Mouse (Mus musculus): Measurements from ENCODE around the gene Pkd2.
A peak's percentile ranks its signal among the peaks of the same experiment; 100 is the strongest.

Pkd2 gene

DNA sequence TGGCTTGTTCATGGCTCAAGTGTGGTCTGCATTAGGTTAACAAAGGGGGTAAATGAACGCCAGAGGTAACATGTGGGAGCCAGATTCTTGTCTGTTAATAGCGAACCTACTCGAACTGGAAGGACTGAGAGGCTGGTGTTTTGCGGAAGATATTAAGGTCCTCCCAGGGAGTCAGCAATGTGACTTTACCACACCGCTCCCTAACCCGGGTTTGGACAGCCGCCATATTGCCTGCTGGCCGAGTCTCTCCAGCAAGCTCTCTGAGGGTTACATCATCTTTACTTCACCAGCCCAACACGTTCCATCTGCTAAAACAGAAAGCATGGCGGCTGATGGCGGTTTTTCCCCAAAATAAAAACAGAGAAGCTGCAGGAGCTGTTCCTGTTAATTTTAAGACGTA is 6.5 kb downstream of the Pkd2 start:
- no peak for DNase-seq (ENCODE audit: low spot score)

DNA sequence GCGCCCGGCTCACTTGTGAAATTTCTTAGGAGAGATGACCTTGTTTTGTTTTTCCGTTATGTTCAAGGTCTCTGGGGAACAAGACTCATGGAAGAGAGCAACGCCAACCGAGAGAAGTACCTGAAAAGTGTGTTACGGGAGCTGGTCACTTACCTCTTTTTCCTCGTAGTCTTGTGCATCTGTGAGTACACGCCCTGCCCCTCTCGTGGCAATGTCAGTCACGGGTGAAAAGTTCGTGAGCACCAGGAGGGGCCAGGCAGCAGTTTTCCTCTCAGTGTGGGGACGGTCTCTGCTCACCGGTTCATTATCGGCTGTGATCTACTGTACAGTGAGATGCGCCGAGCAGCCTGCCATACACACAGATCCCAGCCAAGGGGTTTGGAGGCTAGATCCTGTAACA is 7.6 kb downstream of the Pkd2 start:
- DNase-seq (ENCODE audit: low spot score): no peak

DNA sequence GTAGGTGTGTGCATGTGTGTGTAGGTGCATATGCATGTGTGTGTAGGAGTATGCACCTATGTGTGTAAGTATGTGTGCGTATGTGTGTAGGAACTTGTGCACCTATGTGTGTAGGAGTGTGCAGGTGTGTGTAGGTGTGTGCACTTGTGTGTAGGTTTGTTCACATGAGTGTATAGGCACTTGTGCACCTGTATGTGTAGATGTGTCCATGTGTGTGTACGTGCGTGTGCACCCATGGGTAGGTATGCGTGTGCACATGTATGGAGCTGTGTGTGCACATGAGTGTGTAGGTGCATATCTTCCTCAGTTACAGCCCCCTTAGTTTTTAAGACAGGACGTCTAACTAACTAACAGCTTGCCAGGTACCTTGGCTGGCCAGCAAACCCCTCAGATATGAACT is 9.3 kb downstream of the Pkd2 start:
- DNase-seq (ENCODE audit: low spot score): no peak

DNA sequence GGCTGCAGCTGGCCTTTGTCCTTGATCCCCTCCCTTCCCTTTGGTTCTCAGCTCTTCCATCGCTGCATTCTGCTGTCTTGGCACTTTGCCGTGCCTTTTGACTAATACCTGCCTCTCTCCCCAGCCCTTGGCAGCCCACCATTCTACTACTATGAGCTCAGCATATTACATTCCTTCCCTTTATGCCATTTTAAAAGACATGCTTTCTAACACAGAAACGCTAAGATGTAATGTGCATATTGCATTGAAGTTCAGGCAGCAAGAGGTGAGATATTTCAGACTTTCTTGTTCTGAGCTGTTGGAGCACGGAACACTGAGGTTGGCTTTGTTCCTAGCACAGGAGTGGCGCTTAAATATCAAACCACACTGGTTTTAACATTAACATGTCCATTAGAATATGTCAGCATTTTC is 11.7 kb downstream of the Pkd2 start:
- DNase-seq (ENCODE audit: low spot score): no peak

DNA sequence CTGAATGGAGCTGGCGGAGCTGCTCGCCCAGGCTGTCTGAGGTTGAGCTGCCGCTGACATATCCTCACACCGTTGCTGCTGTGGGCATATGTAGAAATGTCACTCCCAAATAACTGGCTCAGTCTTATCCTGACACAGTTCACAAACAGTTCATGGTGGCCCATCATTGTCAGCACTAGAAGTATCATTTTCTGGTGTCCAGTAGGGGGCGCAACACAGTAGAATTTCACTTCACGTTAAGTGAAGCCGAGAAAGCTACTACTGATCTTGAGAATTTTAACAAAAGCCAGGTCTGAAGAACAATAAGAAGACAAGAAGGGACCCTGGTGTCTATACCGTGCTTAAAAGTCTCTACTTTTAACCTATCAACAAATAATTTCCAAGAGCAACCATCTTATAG is 13.1 kb downstream of the Pkd2 start:
- no peak for DNase-seq (ENCODE audit: low spot score)

DNA sequence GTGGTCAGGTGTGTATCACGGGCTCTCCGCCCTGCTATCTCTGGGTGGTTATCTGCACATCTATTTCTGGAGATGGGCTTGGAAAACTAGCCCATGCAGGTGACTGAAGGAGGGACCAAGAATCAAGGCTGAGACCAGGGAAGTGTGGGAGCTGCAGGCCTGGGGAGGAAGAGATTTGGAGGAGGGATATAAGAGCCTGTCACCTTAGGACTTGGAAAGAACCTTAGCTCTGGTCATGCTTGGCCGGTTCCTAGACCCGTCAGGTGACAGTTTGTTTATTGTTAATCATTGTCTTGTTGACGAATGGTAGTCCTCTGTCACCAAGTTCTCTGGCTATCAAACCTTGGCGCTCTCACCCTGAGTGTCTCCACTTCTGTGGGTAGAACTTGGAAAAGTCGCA is 21.1 kb downstream of the Pkd2 start:
- DNase-seq (ENCODE audit: low spot score): no peak

DNA sequence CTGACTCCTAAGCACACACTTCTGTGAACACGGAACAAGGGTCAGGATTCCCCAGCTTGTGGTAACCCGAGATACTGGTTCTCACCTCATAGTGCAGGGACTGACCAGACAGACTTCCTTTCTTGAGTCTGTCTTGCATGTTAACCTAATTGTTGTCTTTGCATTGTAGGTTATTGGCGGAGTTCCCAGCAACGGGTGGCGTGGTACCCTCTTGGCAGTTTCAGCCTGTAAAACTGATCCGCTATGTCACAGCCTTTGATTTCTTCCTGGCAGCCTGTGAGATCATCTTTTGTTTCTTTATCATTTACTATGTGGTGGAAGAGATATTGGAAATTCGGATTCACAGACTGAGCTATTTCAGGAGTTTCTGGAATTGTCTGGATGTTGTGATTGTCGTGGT is 23.6 kb downstream of the Pkd2 start:
- no peak for DNase-seq (ENCODE audit: low spot score)

DNA sequence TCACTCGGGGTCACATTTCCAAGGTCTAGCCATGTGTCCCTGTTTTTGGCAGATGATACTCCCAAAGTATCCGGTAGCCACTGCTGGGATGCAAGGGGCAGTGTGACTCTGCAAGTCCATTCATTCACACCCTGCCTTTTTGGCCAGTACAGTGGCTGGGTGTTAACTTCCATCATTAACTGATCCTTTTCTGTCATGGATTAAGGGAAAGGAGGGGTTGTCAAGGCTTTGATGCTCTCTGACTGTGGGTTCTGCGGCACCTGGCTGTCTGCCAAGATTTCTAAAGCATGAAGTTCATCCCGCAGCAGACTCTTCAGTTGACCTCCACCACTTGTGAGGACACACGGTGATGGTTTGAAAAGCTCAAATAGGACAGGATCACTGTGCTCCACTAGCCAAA is 32.3 kb downstream of the Pkd2 start:
- no peak for DNase-seq (ENCODE audit: low spot score)

DNA sequence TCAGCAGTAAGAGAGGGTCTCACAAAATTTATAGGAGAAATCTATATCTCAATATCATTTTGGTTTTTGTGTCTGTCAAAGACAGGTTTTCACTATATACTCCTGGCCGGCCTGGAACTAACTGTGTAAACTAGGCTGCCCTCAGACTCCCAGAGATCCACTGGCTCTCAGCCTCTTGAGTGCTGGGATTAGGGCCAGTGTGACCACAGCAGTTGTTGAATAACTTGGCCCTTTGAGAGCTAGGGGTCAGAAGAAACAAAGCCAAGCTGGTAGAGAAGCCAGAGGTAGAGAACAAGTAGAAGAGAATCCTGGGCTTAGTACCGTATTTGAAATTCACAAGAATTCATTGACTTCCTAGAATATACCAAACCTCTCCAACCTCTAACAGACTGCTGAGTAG is 45.6 kb downstream of the Pkd2 start:
- DNase-seq (ENCODE audit: low spot score): no peak

DNA sequence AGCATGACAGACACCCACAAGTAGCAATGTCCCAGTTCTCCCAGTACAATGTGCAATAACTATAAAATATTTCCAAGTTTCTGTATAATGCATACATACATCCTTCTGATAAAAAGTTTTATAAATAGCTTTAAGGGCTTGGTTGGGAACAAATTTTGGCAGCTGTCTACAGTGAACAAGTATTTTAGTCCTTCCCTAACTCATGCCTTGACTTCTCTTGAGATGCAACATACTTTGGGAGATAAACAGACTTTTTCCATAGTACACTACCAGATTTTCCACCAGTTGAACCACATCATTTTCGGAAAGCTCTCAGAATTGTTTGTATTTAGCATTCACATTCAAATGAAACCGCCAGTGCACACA is 48.6 kb downstream of the Pkd2 start:
- no peak for DNase-seq (ENCODE audit: low spot score)

DNA sequence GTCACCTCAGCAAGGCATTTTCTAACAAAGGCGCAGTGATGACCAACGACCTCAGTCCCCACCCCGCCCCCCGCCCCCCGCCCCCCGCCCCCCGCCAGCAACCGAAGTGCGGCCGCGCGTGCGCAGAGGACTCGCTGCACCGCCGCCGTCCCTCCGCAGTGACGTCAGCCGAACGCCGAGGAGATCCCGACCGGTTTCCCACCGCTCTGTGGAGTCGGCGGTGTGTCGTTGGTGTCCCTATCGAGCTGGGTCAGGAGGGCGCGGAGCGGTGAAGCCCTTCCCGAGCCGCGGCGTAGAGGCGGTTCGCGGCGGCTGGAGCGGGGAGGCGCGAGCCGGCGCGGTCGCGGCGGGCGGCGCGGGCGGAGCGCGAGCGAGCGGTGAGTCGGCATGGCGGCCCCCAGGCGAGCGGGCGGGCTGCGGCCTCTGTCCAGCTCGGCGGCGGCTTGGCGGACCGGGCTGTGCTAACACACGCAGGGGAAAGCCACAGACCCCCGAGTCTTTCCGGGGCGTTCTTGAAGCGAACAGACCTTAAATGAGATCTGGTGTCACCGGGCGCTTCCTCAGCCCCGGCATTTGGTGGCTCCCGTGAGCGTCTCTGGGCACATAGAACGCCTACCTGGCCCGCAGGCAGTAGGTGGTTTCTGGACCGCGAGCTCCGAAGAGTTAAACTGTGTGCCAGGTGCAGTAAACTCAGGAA is 49.1 kb downstream of the Pkd2 start, which contains the start of gene BC005561:
Gene BC005561, plus strand, starts transcription at position 158 of the 697 bp plus-strand sequence.
- DNase-seq (ENCODE audit: low spot score): peak; percentile 71

DNA sequence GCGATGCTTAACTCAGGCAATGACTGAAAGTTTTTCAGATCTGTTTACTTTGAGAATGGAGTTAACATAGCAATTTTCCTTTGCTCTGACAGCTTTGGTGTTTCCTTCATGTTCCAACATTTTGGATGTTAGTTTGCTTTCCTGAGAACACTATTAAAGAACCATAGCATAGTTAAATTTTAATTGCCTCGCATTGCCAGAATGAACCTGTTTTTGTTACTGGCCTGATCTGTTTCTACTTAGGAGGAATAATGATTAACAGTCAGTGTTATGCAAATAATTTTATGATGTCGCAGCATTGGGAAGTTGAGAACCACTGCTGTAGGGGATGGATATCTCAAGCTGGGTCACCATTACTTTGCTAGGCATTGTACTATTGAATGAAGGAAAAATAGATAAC is 52.0 kb downstream of the Pkd2 start:
- no peak for DNase-seq (ENCODE audit: low spot score)

DNA sequence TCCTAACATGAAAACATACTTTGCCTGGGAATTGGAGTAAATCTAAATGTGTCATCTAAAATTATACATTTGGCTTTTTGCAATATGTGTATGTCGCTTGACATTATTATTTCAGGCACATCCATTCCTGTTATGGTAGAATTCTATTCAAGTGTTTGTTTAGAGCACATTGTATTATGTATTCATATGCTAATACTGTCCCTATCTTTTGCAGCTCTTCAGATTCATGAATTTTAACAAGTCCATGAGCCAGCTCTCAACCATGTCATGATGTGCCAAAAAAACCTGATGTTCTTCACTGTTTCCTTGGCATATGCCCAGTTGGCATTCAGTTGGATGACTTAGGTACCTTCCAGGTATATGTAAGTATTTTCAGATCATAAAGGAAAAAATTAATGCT is 79.4 kb downstream of the Pkd2 start:
- DNase-seq (ENCODE audit: low spot score): no peak

DNA sequence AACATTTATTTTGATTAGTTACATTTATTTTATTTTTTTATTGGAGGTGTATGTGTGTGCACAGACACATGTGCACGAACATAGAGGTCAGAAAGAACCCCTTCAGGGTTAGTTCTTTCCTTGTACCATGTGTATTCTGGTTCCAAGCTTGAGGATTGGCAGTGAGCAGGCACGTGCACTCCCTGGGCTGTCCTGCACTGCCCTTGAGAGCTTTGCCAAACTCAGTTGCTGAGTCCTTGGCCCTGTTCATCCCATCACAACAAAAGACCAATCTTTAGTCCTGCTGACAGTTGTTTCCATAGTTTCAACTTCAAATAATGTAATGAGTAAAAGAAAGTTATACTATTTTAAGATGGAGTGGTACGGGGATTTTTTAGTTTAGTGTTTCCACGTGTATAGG is 80.1 kb downstream of the Pkd2 start:
- DNase-seq (ENCODE audit: low spot score): no peak
